In genomic region chr17:72837824-72838474, GRCm38 (mm10) we compare ENCODE assay signal across 8 mouse cellular contexts. TPM values are rescaled to one million over a fixed set of nuclear protein-coding genes. Genes with fewer than 3 reads are reported as not detected.
A peak's percentile ranks its signal among the peaks of the same experiment; 100 is the strongest.
DNase-seq lines count a peak whose midpoint lies in the region; ATAC-seq and TF ChIP-seq lines count a peak whose summit lies in the region.

No protein-coding gene starts in this region.

- H3K4me2 ChIP-seq in intestine, embryonic 14.5 days (ENCODE audit: low read length) = peak overlapping the region; percentile 67
- H3K4me2 ChIP-seq in myocyte (ENCODE audit: low read depth) = peak overlapping the region; percentile 75

- peak overlapping the region; percentile 82 for H3K4me3 ChIP-seq in intestine, embryonic 14.5 days (ENCODE audit: low read depth, low read length)
- H3K4me3 ChIP-seq in myocyte = peak overlapping the region; percentile 60

- 0 out of 2 replicates have a peak overlapping the region, but pooled peaks have one; percentile 95 for H3K27ac ChIP-seq in intestine, embryonic 14.5 days (ENCODE audit: low read depth)

- H3K9ac ChIP-seq in intestine, embryonic 14.5 days (ENCODE audit: low read length) = peak overlapping the region; percentile 89

- no peaks in the 10 kb centered on the region for H3K27me3 ChIP-seq in intestine, embryonic 14.5 days (replicated peaks; ENCODE audit: control insufficient read depth, insufficient read depth, low read length)
- H3K27me3 ChIP-seq in myocyte (ENCODE audit: control insufficient read depth, insufficient read depth, insufficient read length) = peaks cover 7% of the 10 kb centered on the region

- WGBS in intestine, embryonic 14.5 days = 22% methylated on average over 8 of the region's 8 CpGs

- no peak for ATAC-seq in cerebellum, adult (ENCODE audit: insufficient number of reproducible peaks, low FRiP score, low TSS enrichment)
- no peak for ATAC-seq in intestine, embryonic 14.5 days (replicated peaks; ENCODE audit: low FRiP score, low TSS enrichment, low read depth)

- peak overlapping the region; percentile 44 for H3ac ChIP-seq in myocyte (ENCODE audit: control insufficient read depth, insufficient read length)

- no peak for TF ChIP-seq POLR2A in myocyte (IDR thresholded peaks at IDR 0.05; ENCODE audit: insufficient read length, low read depth)

- H3K9me3 ChIP-seq in intestine, embryonic 14.5 days (ENCODE audit: control insufficient read depth, low read length) = no peaks in the 10 kb centered on the region

- H3K79me2 ChIP-seq in myocyte (ENCODE audit: control insufficient read depth, insufficient read depth) = peaks cover 26% of the 10 kb centered on the region

- no peaks in the 10 kb centered on the region for H3K36me3 ChIP-seq in intestine, embryonic 14.5 days (ENCODE audit: control insufficient read depth, insufficient read depth, low read length)
- peaks cover 13% of the 10 kb centered on the region for H3K36me3 ChIP-seq in myocyte (ENCODE audit: control insufficient read depth, insufficient read depth)

- peaks cover 9% of the 10 kb centered on the region; the same call in 1 of the 2 replicates for H3K4me1 ChIP-seq in intestine, embryonic 14.5 days (replicated peaks; ENCODE audit: control insufficient read depth, insufficient read depth, low read length)

- peak; percentile 16 for DNase-seq in cerebellum, adult 8-10 months
- DNase-seq in thymus, postnatal 25 days = peak; percentile 16
- DNase-seq in thymus, adult 18-20 months = no peak
- DNase-seq in intestine, embryonic 14.5 days (ENCODE audit: low spot score) = no peak
- no peak for DNase-seq in embryo, embryonic 11 days
- DNase-seq in left cerebral cortex, adult 18-20 months (ENCODE audit: low spot score in 2 of 2) = no peak

TF ChIP-seq in myocyte, 11 proteins besides CTCF, POLR2A, EP300 and RAD21:
- no peak for TF ChIP-seq SRF (IDR thresholded peaks at IDR 0.05; ENCODE audit: control insufficient read depth, insufficient read length, low read depth)

RNA-seq across cellular contexts. Expression of gene Ypel5, which starts 1.7 kb away (rescaled TPM):
- polyA plus RNA-seq in intestine, embryonic 14.5 days (2014; fragmentation: Nextera tagmentation; extraction: Ambion mirVana) = 35.9 and 39.1 TPM in 2 replicates
- 23.9 TPM for polyA plus RNA-seq in myocyte (2012; fragmentation: generic; extraction: Trizol)
- 10 to 100 TPM; 87.0 to 95.4 TPM for total RNA-seq in left cerebral cortex, adult 18-20 months (2021)

Comparison
In these comparisons a context has a peak if more than half of its experiments do, and no peak if none do; other contexts are left out.
1. DNase-seq: peak in cerebellum, adult 8-10 months (single experiment) and thymus, postnatal 25 days (single experiment); none in thymus, adult 18-20 months (0 of 2), intestine, embryonic 14.5 days (single experiment), embryo, embryonic 11 days (single experiment) and left cerebral cortex, adult 18-20 months (0 of 2).